Mouse (Mus musculus): ENCODE data around the gene Gm4131. TPM values are rescaled to one million over a fixed set of nuclear protein-coding genes. Genes with fewer than 3 reads are reported as not detected.

The Gm4131 gene
- total RNA-seq, 1 experiment: not detected

DNA sequence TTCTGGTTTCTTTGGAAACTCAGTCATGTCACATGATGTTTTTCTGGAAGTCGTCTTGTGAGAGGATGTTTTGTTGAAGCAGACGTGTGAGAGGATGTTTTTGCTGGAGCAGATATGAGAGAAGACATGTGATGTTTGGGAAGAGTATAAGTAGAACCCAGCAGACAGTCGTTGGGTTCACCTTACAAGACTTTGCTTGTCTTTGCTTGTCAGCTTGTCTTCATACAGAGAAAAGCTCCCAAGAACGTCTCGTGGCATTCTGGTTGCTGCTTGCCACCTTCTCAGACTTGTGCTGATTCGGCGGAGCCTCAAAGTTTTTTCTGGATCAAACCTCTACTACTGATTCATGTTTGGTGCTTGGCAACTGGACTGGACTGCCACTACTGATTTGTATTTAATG lies 69.3 kb downstream of the Gm4131 start:
- Histone ChIP-seq H3K4me3 (ENCODE audit: insufficient read depth in 1 of 2, low read depth in 1 of 2, low read length in 2 of 2, poor library complexity in 1 of 2, severe bottlenecking in 1 of 2) (no peak overlapping the region), H3K36me3 (ENCODE audit: control insufficient read depth, insufficient read depth, low read length, poor library complexity, severe bottlenecking) (no peaks in the 10 kb centered on the region), H3K9ac (ENCODE audit: insufficient read depth, low read depth, low read length, poor library complexity, severe bottlenecking) (no peak overlapping the region), H3K9me3 (ENCODE audit: control insufficient read depth, insufficient read depth, low read depth, low read length) (no peaks in the 10 kb centered on the region), H3K27ac (ENCODE audit: insufficient read depth, low read depth, low read length, poor library complexity, severe bottlenecking) (no peak overlapping the region), H3K4me1 (ENCODE audit: control insufficient read depth in 2 of 2, insufficient read depth in 2 of 2, low read length in 2 of 2, poor library complexity in 1 of 2) (no peaks in the 10 kb centered on the region)
- in situ Hi-C loops (cut with MboI; ENCODE audit: low sequenced_read_pairs in 2 of 2, unreplicated experiment in 2 of 2): loop anchor here in 1 of 2 experiments (25.0 kb wide), 1 partner anchor 440 kb away; no protein-coding TSS in a partner anchor
- TF ChIP-seq CHD2 (IDR thresholded peaks at IDR 0.05; ENCODE audit: low read depth, low read length) (no peak), ZC3H11A (IDR thresholded peaks at IDR 0.05; ENCODE audit: borderline replicate concordance, low read depth, low read length) (no peak), HCFC1 (IDR thresholded peaks at IDR 0.05; ENCODE audit: borderline replicate concordance, insufficient read depth, low read length) (no peak), MAFK (IDR thresholded peaks at IDR 0.05; ENCODE audit: insufficient read depth, low read depth, low read length) (no peak), ZNF384 (IDR thresholded peaks at IDR 0.05; ENCODE audit: low read depth, low read length) (no peak)
- DNase-seq (ENCODE audit: low read depth, low spot score): no peak

DNA sequence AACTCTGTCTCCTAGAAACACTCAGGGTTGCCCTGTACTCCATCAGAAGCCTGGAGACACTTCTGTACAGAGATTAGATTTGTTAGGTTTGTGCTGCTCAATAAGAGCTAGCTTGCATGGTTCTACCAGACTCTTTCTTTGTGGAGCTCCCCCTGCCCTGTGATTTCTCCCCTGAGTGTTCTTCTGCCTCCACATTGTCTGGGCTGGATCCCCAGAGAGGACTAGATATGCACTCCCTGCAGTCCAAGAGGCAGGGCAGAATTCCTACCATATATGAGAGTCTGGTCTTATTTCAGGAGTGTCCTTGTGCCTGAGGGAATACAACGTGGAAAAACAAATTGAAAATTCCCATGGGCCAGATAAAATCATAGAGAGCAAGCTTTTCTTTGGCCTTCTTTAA lies 70.2 kb downstream of the Gm4131 start:
- no peak overlapping the region for H3K27ac ChIP-seq (ENCODE audit: insufficient read depth, low read depth, low read length, poor library complexity, severe bottlenecking)
- no peaks in the 10 kb centered on the region for H3K4me1 ChIP-seq (ENCODE audit: control insufficient read depth in 2 of 2, insufficient read depth in 2 of 2, low read length in 2 of 2, poor library complexity in 1 of 2)
- in situ Hi-C loops (cut with MboI; ENCODE audit: low sequenced_read_pairs in 2 of 2, unreplicated experiment in 2 of 2): loop anchor here in 1 of 2 experiments (25.0 kb wide), 1 partner anchor 441 kb away; no protein-coding TSS in a partner anchor
- no peaks in the 10 kb centered on the region for H3K36me3 ChIP-seq (ENCODE audit: control insufficient read depth, insufficient read depth, low read length, poor library complexity, severe bottlenecking)
- DNase-seq (ENCODE audit: low read depth, low spot score): no peak
- no peak for TF ChIP-seq HCFC1 (IDR thresholded peaks at IDR 0.05; ENCODE audit: borderline replicate concordance, insufficient read depth, low read length)
- H3K9me3 ChIP-seq (ENCODE audit: control insufficient read depth, insufficient read depth, low read depth, low read length): no peaks in the 10 kb centered on the region
- H3K9ac ChIP-seq (ENCODE audit: insufficient read depth, low read depth, low read length, poor library complexity, severe bottlenecking): no peak overlapping the region
- no peak overlapping the region for H3K4me3 ChIP-seq (ENCODE audit: insufficient read depth in 1 of 2, low read depth in 1 of 2, low read length in 2 of 2, poor library complexity in 1 of 2, severe bottlenecking in 1 of 2)

DNA sequence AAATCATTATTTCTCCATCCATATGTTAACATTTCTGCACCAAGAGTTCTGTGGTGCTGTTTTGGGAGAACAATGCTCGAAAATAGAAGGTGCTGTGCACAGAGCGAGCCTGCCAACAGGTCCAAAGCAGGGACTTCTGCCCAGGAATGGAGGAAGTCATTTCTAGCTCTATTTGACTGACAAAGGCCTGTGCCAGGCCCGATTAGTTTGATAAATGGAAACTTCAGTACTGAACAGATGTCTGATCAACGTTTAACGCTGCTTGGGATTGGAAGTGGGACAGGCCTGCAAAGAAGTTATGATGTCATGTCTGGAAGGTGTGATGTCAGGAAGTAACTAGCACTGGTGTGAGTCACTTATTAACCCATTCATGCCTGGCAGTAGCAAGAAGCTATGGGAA lies 73.3 kb downstream of the Gm4131 start:
- H3K9ac ChIP-seq (ENCODE audit: insufficient read depth, low read depth, low read length, poor library complexity, severe bottlenecking): no peak overlapping the region
- no peaks in the 10 kb centered on the region for H3K9me3 ChIP-seq (ENCODE audit: control insufficient read depth, insufficient read depth, low read depth, low read length)
- in situ Hi-C loops (cut with MboI; ENCODE audit: low sequenced_read_pairs in 2 of 2, unreplicated experiment in 2 of 2): loop anchor here in 1 of 2 experiments (25.0 kb wide), 1 partner anchor 444 kb away; no protein-coding TSS in a partner anchor
- TF ChIP-seq ZNF384 (IDR thresholded peaks at IDR 0.05; ENCODE audit: low read depth, low read length) (no peak), MAFK (IDR thresholded peaks at IDR 0.05; ENCODE audit: insufficient read depth, low read depth, low read length) (no peak), ZC3H11A (IDR thresholded peaks at IDR 0.05; ENCODE audit: borderline replicate concordance, low read depth, low read length) (no peak), CHD2 (IDR thresholded peaks at IDR 0.05; ENCODE audit: low read depth, low read length) (no peak), HCFC1 (IDR thresholded peaks at IDR 0.05; ENCODE audit: borderline replicate concordance, insufficient read depth, low read length) (no peak)
- H3K4me3 ChIP-seq (ENCODE audit: insufficient read depth in 1 of 2, low read depth in 1 of 2, low read length in 2 of 2, poor library complexity in 1 of 2, severe bottlenecking in 1 of 2): no peak overlapping the region
- no peaks in the 10 kb centered on the region for H3K36me3 ChIP-seq (ENCODE audit: control insufficient read depth, insufficient read depth, low read length, poor library complexity, severe bottlenecking)
- DNase-seq (ENCODE audit: low read depth, low spot score): no peak
- no peaks in the 10 kb centered on the region for H3K4me1 ChIP-seq (ENCODE audit: control insufficient read depth in 2 of 2, insufficient read depth in 2 of 2, low read length in 2 of 2, poor library complexity in 1 of 2)
- no peak overlapping the region for H3K27ac ChIP-seq (ENCODE audit: insufficient read depth, low read depth, low read length, poor library complexity, severe bottlenecking)

DNA sequence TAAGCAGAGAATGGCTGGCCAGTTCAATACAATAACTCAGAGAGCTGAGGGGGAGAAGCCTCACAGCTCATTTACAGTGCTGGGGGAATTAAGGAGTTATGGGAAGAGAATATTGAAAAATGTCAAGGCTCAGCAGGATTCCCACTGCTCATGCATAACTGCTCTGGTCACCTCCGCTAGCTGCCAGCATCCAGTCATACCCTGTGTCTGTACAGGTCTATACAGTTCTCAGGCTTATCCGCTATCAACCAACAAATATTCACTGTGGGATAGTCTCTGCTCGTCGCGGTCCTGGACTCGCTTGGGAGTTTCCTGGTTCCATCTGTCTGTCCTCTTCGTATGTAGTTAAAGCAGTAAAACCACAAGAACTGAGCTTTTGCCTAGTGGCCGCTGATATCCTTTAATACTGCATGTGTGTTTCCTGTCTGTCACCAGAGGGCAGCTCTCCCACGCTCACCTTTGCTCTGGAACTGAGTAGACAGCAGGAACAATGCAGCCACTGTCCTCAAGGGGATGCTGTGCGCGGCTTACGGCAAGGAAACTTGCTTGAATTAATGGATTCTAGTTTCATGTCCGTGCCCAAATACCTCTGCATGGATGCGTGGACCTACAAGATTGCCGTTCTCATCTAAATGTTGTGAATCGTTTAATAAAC lies 74.4 kb downstream of the Gm4131 start:
- Histone ChIP-seq H3K4me3 (ENCODE audit: insufficient read depth in 1 of 2, low read depth in 1 of 2, low read length in 2 of 2, poor library complexity in 1 of 2, severe bottlenecking in 1 of 2) (no peak overlapping the region), H3K9ac (ENCODE audit: insufficient read depth, low read depth, low read length, poor library complexity, severe bottlenecking) (no peak overlapping the region), H3K4me1 (ENCODE audit: control insufficient read depth in 2 of 2, insufficient read depth in 2 of 2, low read length in 2 of 2, poor library complexity in 1 of 2) (no peaks in the 10 kb centered on the region), H3K9me3 (ENCODE audit: control insufficient read depth, insufficient read depth, low read depth, low read length) (no peaks in the 10 kb centered on the region), H3K36me3 (ENCODE audit: control insufficient read depth, insufficient read depth, low read length, poor library complexity, severe bottlenecking) (no peaks in the 10 kb centered on the region), H3K27ac (ENCODE audit: insufficient read depth, low read depth, low read length, poor library complexity, severe bottlenecking) (no peak overlapping the region)
- DNase-seq (ENCODE audit: low read depth, low spot score): peak; percentile 67
- in situ Hi-C loops (cut with MboI; ENCODE audit: low sequenced_read_pairs in 2 of 2, unreplicated experiment in 2 of 2): loop anchor here in 1 of 2 experiments (25.0 kb wide), 1 partner anchor 445 kb away; no protein-coding TSS in a partner anchor
- TF ChIP-seq MAFK (IDR thresholded peaks at IDR 0.05; ENCODE audit: insufficient read depth, low read depth, low read length) (no peak), ZC3H11A (IDR thresholded peaks at IDR 0.05; ENCODE audit: borderline replicate concordance, low read depth, low read length) (peak; percentile 96)

DNA sequence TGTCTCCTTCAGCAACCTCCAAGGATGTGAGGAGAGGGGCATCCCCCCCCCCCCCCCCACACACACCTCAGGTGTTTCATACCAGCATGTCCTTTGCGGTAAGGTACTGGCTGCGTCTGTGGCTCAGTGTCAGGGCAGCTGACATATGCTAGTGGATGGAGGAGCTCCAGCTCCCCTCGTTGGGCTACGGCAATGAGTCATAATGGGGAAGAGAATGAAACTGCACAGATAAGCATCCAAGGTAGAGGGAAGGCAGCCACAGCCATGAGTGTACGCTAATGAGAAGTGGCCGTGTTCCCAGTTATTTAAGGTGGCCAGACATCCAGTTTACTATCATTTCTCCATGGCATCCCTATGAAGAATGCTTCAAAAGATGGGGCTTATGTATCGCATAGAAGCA lies 78.5 kb downstream of the Gm4131 start:
- no peaks in the 10 kb centered on the region for H3K4me1 ChIP-seq (ENCODE audit: control insufficient read depth in 2 of 2, insufficient read depth in 2 of 2, low read length in 2 of 2, poor library complexity in 1 of 2)
- in situ Hi-C loops (cut with MboI; ENCODE audit: low sequenced_read_pairs in 2 of 2, unreplicated experiment in 2 of 2): loop anchor here in 1 of 2 experiments (25.0 kb wide), 1 partner anchor 449 kb away; no protein-coding TSS in a partner anchor
- no peaks in the 10 kb centered on the region for H3K9me3 ChIP-seq (ENCODE audit: control insufficient read depth, insufficient read depth, low read depth, low read length)
- H3K4me3 ChIP-seq (ENCODE audit: insufficient read depth in 1 of 2, low read depth in 1 of 2, low read length in 2 of 2, poor library complexity in 1 of 2, severe bottlenecking in 1 of 2): no peak overlapping the region
- no peak for TF ChIP-seq HCFC1 (IDR thresholded peaks at IDR 0.05; ENCODE audit: borderline replicate concordance, insufficient read depth, low read length)
- TF ChIP-seq ZNF384 (IDR thresholded peaks at IDR 0.05; ENCODE audit: low read depth, low read length): no peak
- no peak for TF ChIP-seq MAFK (IDR thresholded peaks at IDR 0.05; ENCODE audit: insufficient read depth, low read depth, low read length)
- TF ChIP-seq ZC3H11A (IDR thresholded peaks at IDR 0.05; ENCODE audit: borderline replicate concordance, low read depth, low read length): no peak
- no peak for TF ChIP-seq CHD2 (IDR thresholded peaks at IDR 0.05; ENCODE audit: low read depth, low read length)
- DNase-seq (ENCODE audit: low read depth, low spot score): no peak
- H3K9ac ChIP-seq (ENCODE audit: insufficient read depth, low read depth, low read length, poor library complexity, severe bottlenecking): no peak overlapping the region
- no peaks in the 10 kb centered on the region for H3K36me3 ChIP-seq (ENCODE audit: control insufficient read depth, insufficient read depth, low read length, poor library complexity, severe bottlenecking)
- H3K27ac ChIP-seq (ENCODE audit: insufficient read depth, low read depth, low read length, poor library complexity, severe bottlenecking): no peak overlapping the region

Data from ES-E14 (cell line).